Mouse (Mus musculus): ENCODE results near the gene Rbfox1.

The Rbfox1 gene

DNA sequence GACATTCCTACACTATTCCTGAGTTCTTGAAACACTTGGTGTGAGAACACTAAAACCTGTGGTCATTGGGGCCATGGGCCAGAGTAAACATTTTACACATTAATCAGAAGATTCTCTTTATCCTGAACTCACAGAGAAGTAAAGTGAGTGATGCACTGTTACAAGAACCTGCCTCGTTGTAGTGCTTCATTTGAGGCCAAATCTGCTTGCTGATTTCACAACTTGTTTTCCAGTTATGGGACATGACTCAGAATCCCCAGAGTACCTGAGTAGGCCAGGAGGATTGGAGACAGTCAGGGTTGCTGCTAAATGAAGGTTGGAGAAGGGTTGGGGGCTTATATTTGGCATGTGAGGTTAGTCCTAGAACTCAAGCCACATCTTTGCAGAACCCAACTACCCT, 936.6 kb downstream of the Rbfox1 start:
- no peak for DNase-seq (ENCODE audit: low spot score in 2 of 2)

DNA sequence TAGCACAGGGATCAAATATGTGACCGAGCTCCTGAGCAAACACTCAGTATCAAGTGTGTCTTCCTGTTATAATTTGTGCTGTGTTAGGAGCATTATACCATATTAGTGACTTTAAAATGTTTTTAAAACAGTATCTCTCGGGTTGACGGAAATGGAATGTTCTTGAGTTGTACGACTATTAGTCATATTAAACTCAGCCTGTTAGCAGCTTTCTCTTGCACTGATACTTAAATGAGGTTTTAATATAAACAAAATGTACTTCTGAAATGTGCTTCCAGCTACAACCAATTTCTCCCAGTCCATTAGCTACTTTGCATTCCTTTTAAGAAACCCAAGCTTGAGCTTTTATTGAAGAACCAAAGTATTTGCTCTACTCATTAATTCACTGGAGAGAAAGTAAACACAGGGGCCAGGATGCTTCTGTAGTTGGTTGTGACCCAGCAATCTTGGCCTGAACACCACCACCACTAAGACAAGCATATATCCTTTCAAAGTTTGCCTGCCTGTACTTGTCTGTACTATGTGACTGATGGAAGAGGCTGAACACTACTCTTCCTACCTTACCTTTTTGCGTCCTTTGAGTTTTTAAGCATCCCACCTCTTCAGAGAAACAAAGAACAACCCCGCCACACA, 944.9 kb downstream of the Rbfox1 start:
- DNase-seq (ENCODE audit: low spot score in 2 of 2), result no peak

DNA sequence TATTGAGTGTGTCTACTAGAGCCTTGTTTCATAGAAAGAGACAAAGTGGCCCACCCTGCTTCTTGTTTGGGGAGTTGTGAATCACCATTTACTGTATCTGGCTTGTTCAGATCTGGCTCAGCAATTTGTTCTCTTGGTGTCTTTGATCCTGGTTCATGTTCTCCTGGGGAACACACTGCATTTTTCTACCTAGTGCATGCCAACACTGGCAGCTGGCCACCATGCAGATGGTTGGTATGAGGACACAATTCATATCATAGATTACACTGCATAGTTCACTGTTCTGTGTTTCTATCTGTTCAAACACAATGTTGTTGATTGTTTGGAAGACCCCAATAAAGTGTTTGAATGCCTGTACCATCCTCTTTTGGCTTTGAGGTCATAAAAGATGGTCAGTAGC, 948.3 kb downstream of the Rbfox1 start:
- no peak for DNase-seq (ENCODE audit: low spot score in 2 of 2)

DNA sequence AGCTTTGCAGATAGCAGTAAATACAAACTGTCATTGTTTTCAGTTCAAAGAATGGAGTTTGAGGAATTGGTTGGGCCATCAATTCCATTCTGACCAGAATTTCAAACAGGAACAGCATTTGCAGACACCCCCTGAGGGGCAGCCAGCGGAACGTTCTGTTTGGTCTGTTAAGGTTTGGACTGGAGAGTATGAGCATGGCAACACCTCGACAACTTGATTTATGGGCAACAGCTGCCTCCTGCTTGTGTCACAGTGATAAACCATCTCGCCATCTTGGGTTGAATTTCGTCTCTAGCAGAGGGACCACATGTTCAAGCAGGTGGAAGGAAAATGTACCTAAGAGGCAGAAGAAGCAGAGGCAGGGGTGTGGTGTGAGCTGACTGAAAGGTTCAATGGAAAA, 949.9 kb downstream of the Rbfox1 start:
- DNase-seq (ENCODE audit: low spot score in 2 of 2), result no peak

DNA sequence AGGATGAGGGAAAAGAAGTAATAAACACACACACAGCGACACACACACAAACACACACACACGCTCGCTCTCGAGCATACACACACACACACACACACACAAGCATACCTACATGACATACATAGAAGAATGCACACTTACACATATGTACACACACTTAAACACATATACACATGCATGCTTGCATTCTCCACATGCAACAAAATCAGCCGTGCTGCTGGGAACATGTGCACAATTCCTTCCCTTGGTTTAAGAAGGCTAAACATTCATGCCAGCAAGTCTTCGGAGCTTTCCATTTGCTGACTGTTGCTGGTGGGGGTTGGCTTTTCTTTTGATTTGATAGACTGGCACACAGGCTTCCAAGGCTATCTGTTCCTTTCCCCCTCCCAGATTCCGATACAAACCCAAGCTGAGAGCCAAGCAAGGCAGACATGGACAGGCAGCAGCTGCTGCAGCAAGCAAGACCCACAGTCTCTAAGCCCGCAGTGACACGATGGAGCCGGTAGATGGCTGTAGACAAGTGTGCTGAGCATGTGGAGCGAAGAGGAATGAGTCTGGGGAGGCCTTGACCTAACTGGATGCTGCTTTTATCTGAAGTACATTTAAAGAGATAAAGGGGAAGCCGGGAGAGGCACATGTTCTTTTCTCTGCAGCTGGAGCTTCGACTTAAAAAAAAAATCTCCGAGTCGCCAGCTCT, 954.3 kb downstream of the Rbfox1 start:
- DNase-seq (ENCODE audit: low spot score in 2 of 2), result peak; percentile 10 to 14

DNA sequence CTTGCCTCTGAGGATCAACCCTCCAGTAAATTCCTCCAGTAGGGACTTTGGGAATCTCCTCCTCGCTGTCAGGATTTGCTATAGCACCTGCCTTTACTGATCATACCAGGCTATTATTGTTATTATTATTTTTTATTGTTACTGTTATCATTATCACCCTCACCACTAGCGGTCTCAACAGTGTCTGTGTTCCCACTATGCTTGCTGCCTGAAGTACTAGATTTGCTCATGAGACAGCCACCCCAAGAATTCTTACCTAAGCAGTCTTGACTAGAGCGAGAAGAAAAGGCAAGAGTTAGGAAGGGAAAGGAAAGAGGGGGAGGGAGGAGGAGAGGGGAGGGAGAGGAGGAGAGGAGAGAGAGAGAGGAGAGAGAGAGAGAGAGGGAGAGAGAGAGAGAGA, 954.9 kb downstream of the Rbfox1 start:
- no peak for DNase-seq (ENCODE audit: low spot score in 2 of 2)

- no peak for DNase-seq (ENCODE audit: low spot score in 2 of 2)
Measured at GRCm38 (mm10) chr16:6840461-6840860, 955.3 kb downstream of the Rbfox1 start.

DNA sequence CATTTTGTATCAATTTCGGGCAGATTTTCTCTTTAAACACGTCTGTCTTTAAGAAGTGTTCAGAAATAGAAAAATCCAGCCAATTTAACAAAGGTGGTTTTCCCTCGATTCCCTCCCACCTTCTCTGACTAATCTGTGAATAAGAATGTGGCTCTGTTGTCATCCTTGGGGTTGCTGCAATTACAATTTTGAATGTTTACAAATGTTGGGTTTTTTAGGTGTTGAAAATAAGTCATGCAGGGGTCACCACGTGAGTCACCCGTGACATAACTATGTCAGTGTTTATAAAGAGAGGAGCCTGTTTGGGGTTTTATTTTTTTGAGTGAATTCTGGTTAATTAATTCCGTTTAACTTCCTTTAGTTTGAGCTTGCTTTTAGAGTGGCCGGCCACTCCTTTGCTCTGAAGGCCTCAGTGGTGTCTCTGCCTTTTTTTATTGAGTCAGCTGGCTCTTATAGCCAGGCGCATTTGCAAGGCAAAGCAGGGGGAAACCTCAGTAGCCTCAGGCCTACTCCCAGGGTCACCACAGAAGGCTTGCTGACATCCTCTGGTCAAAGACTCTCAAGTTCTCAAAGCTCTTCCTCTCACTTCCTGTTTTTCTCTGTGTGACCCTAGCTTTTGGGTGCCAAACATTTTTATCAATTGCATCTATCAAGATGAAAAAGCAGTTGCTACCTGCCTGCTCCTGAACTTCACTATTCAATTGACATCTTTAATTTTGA, 957.1 kb downstream of the Rbfox1 start:
- no peak for DNase-seq (ENCODE audit: low spot score in 2 of 2)

DNA sequence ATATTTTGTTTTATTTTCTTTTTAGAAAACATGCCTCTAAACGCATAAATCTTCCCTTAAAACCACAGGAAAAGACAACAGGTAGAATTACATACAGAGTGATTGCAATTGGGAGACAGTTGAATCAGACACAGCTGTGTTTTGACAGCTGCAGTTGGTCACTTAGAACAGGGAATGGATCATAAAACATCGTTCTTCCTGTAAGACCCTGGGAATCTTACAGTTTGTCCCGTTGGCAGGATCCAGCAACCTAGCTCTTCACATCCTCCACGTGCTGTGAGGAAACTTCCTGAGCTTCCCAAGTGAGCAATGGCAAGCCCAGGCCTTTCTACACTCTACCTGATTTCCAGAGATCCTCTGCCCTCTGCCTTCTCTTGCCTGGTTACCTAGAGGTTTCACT, 959.5 kb downstream of the Rbfox1 start:
- DNase-seq (ENCODE audit: low spot score in 2 of 2), result no peak

DNA sequence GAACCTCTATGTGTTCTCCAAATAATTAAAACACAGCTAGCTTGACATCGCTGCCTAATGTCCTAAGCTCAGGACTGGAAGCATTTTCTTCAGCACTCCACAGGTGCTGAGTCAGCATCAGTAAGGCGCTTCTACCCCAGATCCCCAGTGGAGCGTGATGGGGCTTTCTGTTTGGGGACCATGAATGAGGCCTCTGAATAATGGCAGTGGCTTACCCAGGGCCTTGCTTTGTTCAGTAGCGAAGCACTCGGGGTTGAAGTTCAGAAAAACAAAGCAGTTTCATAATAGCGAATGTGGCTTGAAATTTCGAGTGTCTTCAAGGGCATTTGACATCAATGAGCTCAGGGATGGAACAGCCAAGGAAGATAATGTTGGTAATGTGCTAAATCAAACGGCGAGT, 966.2 kb downstream of the Rbfox1 start:
- no peak for DNase-seq (ENCODE audit: low spot score in 2 of 2)

DNA sequence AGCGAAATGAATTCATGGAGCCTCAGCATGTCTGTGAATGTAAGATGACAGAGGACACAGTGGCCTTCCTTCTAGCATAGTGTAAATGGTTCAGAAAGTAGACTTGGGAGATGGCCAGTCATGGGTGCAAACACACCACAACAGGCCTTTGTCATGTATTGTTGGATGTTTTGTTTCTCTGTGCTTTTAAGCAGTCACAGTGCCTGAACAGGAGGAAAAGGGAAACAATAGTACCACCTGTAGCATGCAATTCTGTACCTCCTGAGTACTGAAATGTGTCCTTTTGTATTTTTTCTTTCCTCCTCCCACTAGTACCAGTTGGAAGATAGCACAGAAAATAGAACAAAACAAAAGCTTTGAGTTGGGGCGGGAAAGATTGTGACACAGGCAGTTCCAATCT, 968.6 kb downstream of the Rbfox1 start:
- no peak for DNase-seq (ENCODE audit: low spot score in 2 of 2)

DNA sequence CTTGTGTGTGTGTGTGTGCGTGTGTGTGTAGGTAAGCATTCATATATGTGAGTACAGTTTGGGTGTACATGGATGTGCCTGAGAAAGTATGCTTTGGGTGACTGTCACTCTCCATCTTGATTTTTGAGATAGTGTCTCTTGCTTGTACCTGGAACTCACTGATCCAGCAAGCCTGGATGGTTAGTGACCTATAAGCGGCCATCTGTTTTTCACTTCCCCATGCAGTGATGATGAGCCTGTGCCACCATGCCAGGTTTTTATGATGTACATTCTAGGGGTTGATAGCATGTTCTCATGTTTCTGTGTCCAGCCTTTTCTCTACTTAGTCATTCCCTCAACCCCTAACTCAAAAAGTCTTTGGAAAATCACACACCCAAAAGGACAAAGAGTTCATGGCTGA, 976.5 kb downstream of the Rbfox1 start:
- DNase-seq (ENCODE audit: low spot score in 2 of 2), result no peak

GRCm38 (mm10) chr16:6882683-6883430, 997.7 kb downstream of the Rbfox1 start:
- no peak for DNase-seq (ENCODE audit: low spot score in 2 of 2)

DNA sequence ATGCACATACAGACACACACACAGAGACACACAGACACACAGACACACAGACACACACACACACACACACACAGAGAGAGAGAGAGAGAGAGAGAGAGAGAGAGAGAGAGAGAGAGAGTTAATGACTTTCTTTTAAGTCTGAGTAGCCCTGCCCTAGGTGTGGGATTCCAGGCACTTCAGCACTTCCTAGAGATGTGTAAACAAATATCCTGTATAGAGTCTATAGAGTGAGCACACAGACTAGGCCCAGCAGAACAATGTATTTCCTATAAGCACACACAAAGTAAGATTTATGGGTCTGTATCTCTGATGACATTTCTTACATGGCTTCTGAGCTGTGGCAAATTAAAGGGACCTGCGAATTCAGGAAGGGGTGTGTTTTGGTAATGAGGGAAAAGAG, 998.6 kb downstream of the Rbfox1 start:
- no peak for DNase-seq (ENCODE audit: low spot score in 2 of 2)

DNA sequence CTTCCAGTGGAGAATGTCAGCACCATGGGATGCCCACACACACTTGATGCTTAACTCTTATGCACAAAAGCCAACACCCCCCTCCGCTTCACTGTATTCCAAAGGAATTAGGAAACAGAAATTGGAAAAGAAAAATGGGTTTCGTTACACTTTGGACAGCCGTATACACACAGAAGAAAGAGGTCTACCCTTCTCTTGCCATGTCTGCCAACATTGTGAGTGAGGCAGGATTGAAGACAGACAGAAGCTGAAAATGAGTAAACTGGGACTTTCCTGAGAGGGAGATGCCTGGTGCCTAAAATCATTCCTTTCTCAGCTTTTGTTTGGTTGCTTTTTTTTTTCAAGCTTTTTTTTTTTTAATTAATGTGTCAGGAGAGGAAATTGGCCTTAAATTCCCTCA, 1000.5 kb downstream of the Rbfox1 start:
- no peak for DNase-seq (ENCODE audit: low spot score in 2 of 2)

- no peak for DNase-seq (ENCODE audit: low spot score in 2 of 2)
Measured at GRCm38 (mm10) chr16:6889221-6889620, 1004.1 kb downstream of the Rbfox1 start.

DNA sequence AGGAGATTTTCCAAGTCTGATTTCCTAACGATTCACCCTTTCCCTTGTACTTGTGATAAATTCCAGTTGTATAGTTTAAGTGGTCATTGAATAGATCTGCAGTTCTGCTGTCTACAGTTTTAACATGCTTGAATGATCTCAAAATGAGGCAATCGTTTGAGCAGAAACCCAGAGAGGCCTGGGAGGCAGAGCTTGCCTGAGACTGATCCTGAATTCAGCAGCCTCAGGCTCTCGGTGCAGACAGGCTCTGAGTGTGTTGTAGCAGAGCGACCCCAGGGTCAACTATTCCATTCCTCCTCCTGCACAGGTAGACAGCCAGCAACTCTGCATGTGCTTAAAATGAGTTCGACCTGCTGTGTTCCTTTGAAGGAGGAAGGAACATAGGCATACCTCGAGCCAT, 1012.6 kb downstream of the Rbfox1 start:
- no peak for DNase-seq (ENCODE audit: low spot score in 2 of 2)

- no peak for DNase-seq (ENCODE audit: low spot score in 2 of 2)
Measured at GRCm38 (mm10) chr16:6900006-6900405, 1014.9 kb downstream of the Rbfox1 start.

- DNase-seq (ENCODE audit: low spot score in 2 of 2), result no peak
Measured at GRCm38 (mm10) chr16:6904984-6905383, 1019.8 kb downstream of the Rbfox1 start.

GRCm38 (mm10) chr16:6906001-6906400, 1020.8 kb downstream of the Rbfox1 start:
- DNase-seq (ENCODE audit: low spot score in 2 of 2), result no peak

- no peak for DNase-seq (ENCODE audit: low spot score in 2 of 2)
Measured at GRCm38 (mm10) chr16:6907550-6907949, 1022.4 kb downstream of the Rbfox1 start.

DNA sequence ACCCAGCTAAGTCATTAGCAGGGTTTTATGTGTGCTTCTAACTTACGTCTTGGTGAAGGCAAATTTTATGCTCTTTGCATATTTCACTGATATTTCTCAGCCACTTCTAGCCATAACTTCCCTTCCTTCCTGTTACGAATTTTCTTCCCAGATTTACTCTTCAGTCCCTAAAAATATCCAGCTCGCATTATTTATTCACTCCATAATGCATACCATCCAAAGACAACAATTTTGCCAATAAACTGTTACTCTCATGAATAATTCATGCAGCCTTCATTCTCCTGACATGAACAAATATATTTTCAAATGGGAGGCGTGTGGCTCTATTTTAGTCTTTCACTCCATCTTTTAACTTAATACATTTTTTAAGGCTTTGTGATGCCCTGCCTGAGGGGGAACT, 1029.4 kb downstream of the Rbfox1 start:
- DNase-seq (ENCODE audit: low spot score in 2 of 2), result no peak
